Mouse (Mus musculus) hindbrain, embryonic 15.5 days (tissue): ENCODE measurements at regions not wholly inside any gene's neighbourhood (a gene's known extent, or its start where the extent isn't known, plus 50 kb on each side); places are given as distances from the start of the nearest gene placed in this dataset.
A peak's percentile ranks its signal among the peaks of the same experiment; 100 is the strongest.

Experiments used
- ATAC-seq: fragments of 200-750 bp; cut with Nextera tagmentation; 2 replicates; pipeline ENCODE4 v1.8.0; 2017; ENCODE audit warnings: low read depth, moderate number of reproducible peaks, moderate TSS enrichment; ENCODE audit not compliant: low FRiP score
- H3K27ac ChIP-seq: fragments of 300-500 bp; sonication (generic); replicated peaks from 2 replicates; pipeline ENCODE4 v1.5.1; 2015; ENCODE audit warnings: mild to moderate bottlenecking, inconsistent platforms
- H3K27me3 ChIP-seq: fragments of 300-500 bp; sonication (generic); 2 replicates; pipeline ENCODE4 v1.6.1; 2015; ENCODE audit warnings: control low read depth, inconsistent platforms
- H3K36me3 ChIP-seq: fragments of 300-500 bp; sonication (generic); 2 replicates; pipeline ENCODE4 v1.6.1; 2015; ENCODE audit warnings: control low read depth, inconsistent platforms
- H3K4me1 ChIP-seq: fragments of 300-500 bp; sonication (generic); replicated peaks from 2 replicates; pipeline ENCODE4 v1.6.1; 2015; ENCODE audit warnings: control low read depth, inconsistent platforms
- H3K4me2 ChIP-seq: fragments of 300-500 bp; sonication (generic); 2 replicates; pipeline ENCODE4 v1.6.1; 2015; ENCODE audit warnings: moderate library complexity, mild to moderate bottlenecking, inconsistent platforms
- H3K4me3 ChIP-seq: fragments of 300-500 bp; sonication (generic); 2 replicates; pipeline ENCODE4 v1.5.1; 2015; ENCODE audit warnings: mild to moderate bottlenecking, inconsistent platforms
- H3K9ac ChIP-seq: fragments of 300-500 bp; sonication (generic); 2 replicates; pipeline ENCODE4 v1.6.1; 2015; ENCODE audit warnings: inconsistent platforms
- H3K9me3 ChIP-seq: fragments of 300-500 bp; sonication (generic); 2 replicates; pipeline ENCODE4 v1.6.1; 2016; ENCODE audit warnings: control low read depth, inconsistent platforms
- WGBS: fragments of 180-500 bp; shearing (Covaris S2); methylation state at CpG from one replicate; pipeline ENCODE4 v1.1.7; 2015; 5-methylcytosine and 5-hydroxymethylcytosine counted together

DNA sequence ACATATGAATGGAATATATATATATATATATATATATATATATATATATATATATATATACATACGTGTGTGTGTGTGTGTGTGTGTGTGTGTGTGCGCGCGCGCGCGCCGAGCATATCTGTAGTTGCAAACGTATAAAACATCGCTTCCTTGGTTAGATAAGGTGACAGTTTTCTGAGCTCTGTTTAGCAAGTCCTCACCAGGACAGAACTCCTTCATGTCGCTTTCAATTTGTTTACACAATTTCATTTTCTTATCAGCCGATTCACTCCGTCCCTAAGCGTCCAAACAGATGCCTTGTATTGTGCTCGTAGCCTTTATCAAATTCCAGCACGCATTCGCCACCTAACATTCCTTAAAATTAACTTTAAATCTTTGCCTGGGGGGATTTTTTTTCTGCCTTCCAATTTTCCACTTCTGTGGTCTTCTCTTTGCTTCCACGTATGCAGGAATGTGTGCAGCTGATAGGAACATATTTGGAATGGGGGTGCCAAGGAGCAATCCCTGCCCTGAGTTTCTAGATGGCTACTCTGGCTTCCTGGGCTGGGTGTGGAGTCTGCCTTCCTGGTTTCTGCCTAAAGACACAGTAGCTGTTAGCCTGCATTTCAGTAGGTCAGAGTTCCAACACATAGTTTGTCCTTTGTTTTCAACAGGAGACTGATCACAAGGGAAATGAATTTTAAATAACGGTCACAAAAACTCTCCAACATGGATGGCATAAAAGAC is 575.7 kb downstream of the Robo2 start:
- Histone ChIP-seq H3K9me3 (no peaks in the 10 kb centered on the region), H3K9ac (no peak overlapping the region), H3K27me3 (no peaks in the 10 kb centered on the region), H3K27ac (no peak overlapping the region), H3K4me3 (no peak overlapping the region), H3K36me3 (no peaks in the 10 kb centered on the region), H3K4me2 (no peak overlapping the region), H3K4me1 (no peaks in the 10 kb centered on the region)
- 84% methylated on average over 19 of the region's 19 CpGs for WGBS
- ATAC-seq: no peak

DNA sequence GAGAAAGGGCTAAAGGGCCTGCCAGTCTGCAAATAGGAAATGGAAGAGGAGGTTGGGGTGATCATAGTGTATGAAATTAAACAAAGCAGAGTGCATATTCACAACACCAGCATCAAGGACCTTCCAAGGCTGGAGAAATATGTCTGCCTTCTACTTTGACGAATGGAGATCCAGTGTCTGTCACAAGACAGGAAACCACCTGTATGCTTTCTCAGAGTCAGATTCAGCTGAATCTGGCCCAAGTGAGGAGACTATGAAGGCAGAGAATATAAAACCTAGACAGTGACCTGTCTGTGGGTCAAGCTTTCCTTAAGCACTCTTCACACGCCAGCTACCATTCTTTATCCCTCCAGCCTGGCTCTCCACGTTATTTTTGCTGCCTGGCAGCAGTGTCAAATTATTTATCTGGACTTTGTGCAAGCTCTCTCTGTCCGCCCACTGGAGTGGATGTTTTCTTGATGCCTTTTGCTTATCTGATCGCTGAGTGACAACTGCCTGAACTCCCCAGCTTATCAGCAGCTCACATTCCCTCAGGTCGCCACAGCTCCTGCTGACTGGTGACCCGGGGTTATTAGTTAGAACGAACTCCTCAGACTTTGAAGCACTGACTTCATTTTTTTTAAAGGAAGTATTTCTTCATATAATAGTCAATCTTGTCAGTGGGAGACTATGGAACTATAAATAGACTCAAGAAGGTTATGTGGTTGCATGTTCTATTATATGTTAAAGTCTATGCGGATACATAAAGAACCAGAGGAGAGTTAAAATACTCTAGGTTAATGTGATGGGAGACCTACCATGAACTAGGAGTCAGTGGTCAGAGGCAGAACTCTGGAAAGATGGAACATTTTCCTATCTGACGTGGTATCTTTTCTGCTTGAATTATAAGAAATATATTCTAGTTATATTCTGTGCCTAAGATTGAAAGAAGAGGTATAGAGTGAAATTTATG is 590.0 kb downstream of the Robo2 start:
- WGBS: 76% methylated on average over 10 of the region's 10 CpGs
- Histone ChIP-seq H3K4me1 (no peaks in the 10 kb centered on the region), H3K36me3 (no peaks in the 10 kb centered on the region), H3K27me3 (no peaks in the 10 kb centered on the region), H3K9ac (no peak overlapping the region), H3K9me3 (no peaks in the 10 kb centered on the region), H3K4me3 (no peak overlapping the region), H3K4me2 (no peak overlapping the region), H3K27ac (no peak overlapping the region)
- ATAC-seq: no peak

DNA sequence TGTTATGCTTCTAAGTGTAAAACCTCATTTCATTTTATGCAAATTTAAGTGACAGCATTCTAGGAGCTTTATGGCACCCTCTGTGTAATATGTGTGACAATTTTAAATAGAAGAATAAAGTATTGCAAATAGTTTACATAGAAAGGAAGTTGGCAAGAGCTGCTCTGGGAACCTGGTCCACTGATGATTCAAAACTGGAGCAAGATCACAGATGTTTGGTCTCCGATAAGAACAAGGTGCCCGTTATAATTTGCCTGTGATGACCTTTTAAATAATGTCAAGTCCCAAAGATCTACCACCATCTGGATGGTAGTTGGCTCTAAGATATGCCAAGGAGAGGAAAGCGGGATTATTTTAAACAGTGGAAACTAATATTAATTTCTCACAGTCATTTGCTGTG is 607.1 kb downstream of the Robo2 start:
- WGBS: 73% methylated on average over 3 of the region's 3 CpGs
- Histone ChIP-seq H3K36me3 (no peaks in the 10 kb centered on the region), H3K9me3 (no peaks in the 10 kb centered on the region), H3K4me3 (no peak overlapping the region), H3K4me1 (no peaks in the 10 kb centered on the region), H3K27me3 (no peaks in the 10 kb centered on the region), H3K4me2 (no peak overlapping the region), H3K9ac (no peak overlapping the region), H3K27ac (no peak overlapping the region)
- ATAC-seq: no peak

DNA sequence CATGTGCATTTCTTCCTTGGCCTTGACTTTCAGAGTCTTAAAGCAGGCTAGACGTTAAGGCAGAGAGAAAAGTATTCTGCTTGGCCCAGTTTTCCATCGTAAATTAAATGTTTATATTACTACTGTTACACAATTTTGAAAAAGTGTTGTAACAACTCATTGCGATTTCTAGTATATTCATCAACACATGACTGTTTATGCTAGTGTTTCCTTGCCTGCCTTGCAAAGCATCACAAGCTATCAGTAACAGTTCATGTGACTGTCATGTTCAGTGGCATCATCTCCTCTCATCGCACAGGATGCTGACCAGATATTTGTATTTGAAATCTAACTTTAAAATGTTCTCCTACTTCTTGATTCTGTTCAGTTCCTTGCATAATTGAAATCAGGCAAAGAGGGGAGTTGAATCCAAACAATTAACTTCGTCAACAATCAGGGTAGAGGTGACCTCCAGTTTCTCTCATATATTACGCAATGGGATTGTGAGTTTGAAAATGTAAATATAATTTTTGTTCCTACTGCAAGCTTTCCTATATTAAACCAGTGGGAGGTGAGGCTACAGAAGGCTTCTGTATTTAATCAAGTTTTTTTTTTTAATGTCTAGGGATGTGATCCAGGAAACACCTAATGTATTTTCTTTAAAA is 615.0 kb downstream of the Robo2 start:
- Histone ChIP-seq H3K27ac (no peak overlapping the region), H3K4me1 (no peaks in the 10 kb centered on the region), H3K4me2 (no peak overlapping the region), H3K4me3 (no peak overlapping the region), H3K27me3 (no peaks in the 10 kb centered on the region), H3K36me3 (no peaks in the 10 kb centered on the region), H3K9me3 (no peaks in the 10 kb centered on the region), H3K9ac (no peak overlapping the region)
- 93% methylated on average over 6 of the region's 6 CpGs for WGBS
- no peak for ATAC-seq

DNA sequence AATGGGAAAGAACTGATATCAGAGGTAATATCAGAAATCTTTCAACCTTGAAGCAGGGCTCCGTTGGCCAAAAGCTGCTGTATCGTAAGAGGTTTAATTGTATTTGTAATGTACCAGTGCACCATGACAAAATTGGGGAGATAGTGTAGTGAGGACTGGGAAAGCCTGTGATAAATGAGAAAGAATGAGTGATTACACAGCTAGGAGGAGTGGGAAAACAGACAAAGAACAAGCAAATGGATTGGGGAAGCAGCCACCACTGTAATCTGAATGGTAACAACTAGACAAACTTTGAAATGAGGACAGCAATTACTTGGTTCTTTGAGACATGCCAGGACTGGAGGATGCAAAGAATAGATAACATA is 626.6 kb downstream of the Robo2 start:
- no peaks in the 10 kb centered on the region for H3K9me3 ChIP-seq
- peak overlapping the region; percentile 35 for H3K4me2 ChIP-seq
- H3K27me3 ChIP-seq: no peaks in the 10 kb centered on the region
- no peak overlapping the region for H3K4me3 ChIP-seq
- no peaks in the 10 kb centered on the region; the same call in 1 of the 2 replicates for H3K4me1 ChIP-seq
- H3K9ac ChIP-seq: no peak overlapping the region
- peak overlapping the region; percentile 55 for H3K27ac ChIP-seq
- peak; percentile 66 for ATAC-seq
- H3K36me3 ChIP-seq: no peaks in the 10 kb centered on the region
- WGBS: 48% methylated on average over 2 of the region's 2 CpGs

GRCm38 (mm10) chr16:73784296-73785073 is 627.1 kb downstream of the Robo2 start:
- H3K4me2 ChIP-seq: peak overlapping the region; percentile 35
- H3K4me1 ChIP-seq: no peaks in the 10 kb centered on the region; the same call in 1 of the 2 replicates
- no peaks in the 10 kb centered on the region for H3K9me3 ChIP-seq
- 61% methylated on average over 10 of the region's 10 CpGs for WGBS
- ATAC-seq: peak; percentile 82
- H3K27ac ChIP-seq: peak overlapping the region; percentile 55
- no peak overlapping the region for H3K9ac ChIP-seq
- H3K36me3 ChIP-seq: no peaks in the 10 kb centered on the region
- no peak overlapping the region for H3K4me3 ChIP-seq
- H3K27me3 ChIP-seq: no peaks in the 10 kb centered on the region

- 93% methylated on average over 5 of the region's 5 CpGs for WGBS
- no peaks in the 10 kb centered on the region for H3K9me3 ChIP-seq
These were observed 639.2 kb downstream of the Robo2 start for GRCm38 (mm10) chr16:73772454-73772853.

DNA sequence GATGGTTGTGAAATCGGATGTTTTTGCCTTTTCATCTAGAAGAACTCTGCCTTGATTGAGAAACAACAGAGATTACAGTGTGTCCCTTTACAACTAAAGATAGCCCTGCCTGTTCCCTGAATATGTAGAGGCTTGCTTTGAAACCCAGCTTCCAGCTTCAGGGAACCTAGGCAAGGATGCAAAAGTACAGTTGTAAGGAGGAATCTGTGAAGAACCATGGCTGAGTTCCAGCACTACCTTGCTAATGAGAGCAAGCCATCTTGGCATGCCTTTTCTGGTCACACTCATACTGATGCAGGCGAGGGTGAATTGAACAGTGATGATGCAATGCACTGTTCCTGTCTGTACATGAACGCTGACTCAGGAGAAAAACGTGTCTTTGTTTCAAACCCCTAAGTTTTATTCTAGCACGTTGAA is 641.2 kb downstream of the Robo2 start:
- Histone ChIP-seq H3K4me3 (no peak overlapping the region), H3K9ac (no peak overlapping the region), H3K4me1 (no peaks in the 10 kb centered on the region), H3K27ac (no peak overlapping the region), H3K9me3 (no peaks in the 10 kb centered on the region), H3K4me2 (no peak overlapping the region), H3K27me3 (no peaks in the 10 kb centered on the region), H3K36me3 (no peaks in the 10 kb centered on the region)
- ATAC-seq: no peak
- 65% methylated on average over 5 of the region's 5 CpGs for WGBS

More at GRCm38 (mm10) chr16:73772454-73772853, 639.2 kb downstream of the Robo2 start:
- Histone ChIP-seq H3K4me1 (no peaks in the 10 kb centered on the region), H3K9ac (no peak overlapping the region), H3K36me3 (no peaks in the 10 kb centered on the region), H3K4me2 (no peak overlapping the region), H3K4me3 (no peak overlapping the region), H3K27me3 (no peaks in the 10 kb centered on the region), H3K27ac (no peak overlapping the region)
- ATAC-seq: no peak

DNA sequence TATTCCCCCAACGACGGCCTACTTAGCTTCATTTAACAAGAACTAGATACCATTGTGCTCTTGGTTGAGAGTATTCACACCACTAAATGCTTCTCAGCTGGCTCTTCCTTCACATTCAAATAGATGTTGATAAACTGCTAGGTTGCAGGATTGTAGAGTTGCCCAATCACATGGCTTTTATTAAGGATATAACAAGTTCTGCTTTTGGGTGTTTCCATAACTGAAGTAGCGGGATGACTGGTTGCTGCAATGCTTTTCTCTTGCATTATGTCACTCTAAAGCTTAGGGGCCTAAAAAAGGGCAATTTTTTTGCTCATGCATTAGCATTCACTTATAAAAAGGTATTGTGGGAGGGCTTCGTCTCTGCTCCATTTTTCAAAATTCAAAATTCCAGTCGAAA is 641.9 kb downstream of the Robo2 start:
- Histone ChIP-seq H3K9ac (no peak overlapping the region), H3K4me1 (no peaks in the 10 kb centered on the region), H3K36me3 (no peaks in the 10 kb centered on the region), H3K27me3 (no peaks in the 10 kb centered on the region), H3K4me2 (no peak overlapping the region), H3K9me3 (no peaks in the 10 kb centered on the region), H3K27ac (no peak overlapping the region), H3K4me3 (no peak overlapping the region)
- WGBS: 84% methylated on average over 5 of the region's 5 CpGs
- ATAC-seq: no peak

DNA sequence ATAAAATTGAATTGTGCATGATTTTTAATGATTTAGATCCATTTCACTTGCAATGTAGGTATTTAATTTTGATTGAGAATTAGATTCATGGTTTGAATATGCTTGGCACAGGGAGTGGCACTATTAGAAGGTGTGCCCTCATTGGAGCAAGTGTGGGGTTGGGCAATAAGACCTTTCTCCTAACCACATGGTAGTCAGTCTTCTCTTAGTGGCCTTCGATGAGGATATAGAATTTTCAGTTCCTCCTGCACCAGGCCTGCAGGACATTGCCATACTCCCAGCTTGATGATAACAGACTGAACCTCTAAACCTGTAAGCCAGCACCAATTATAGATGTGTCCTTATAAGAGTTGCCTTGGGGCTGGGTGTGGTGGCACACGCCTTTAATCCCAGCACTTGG is 642.9 kb downstream of the Robo2 start:
- H3K4me1 ChIP-seq: no peaks in the 10 kb centered on the region

DNA sequence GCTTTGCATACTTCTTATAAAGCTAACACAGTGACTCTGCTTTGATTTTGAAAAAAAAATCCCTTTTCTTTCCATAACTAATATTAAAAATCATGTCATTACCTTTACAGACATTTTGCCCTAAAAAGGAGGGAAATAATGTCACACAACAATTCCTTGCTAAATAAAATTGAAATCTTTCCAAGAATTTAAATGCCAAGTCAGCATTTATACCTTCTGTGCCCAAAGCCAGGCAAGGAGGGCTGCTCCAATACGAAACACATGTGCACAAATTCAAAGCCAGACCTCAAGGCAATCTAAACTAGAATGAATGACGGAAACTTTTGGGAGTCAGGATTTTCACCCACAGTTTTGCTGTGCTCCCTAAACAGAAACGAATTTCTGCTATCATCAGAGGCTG is 646.4 kb downstream of the Robo2 start:
- ATAC-seq: no peak
- no peak overlapping the region for H3K27ac ChIP-seq
- WGBS: 89% methylated on average over 3 of the region's 3 CpGs

More for the DNA sequence above, 642.9 kb downstream of the Robo2 start:
- no peak overlapping the region for H3K9ac ChIP-seq
- no peaks in the 10 kb centered on the region for H3K9me3 ChIP-seq
- no peak for ATAC-seq
- H3K36me3 ChIP-seq: no peaks in the 10 kb centered on the region
- no peak overlapping the region for H3K4me3 ChIP-seq
- H3K27me3 ChIP-seq: no peaks in the 10 kb centered on the region
- 95% methylated on average over 2 of the region's 2 CpGs for WGBS
- H3K27ac ChIP-seq: no peak overlapping the region
- H3K4me2 ChIP-seq: no peak overlapping the region

More for the DNA sequence above, 646.4 kb downstream of the Robo2 start:
- no peak overlapping the region for H3K9ac ChIP-seq
- H3K27me3 ChIP-seq: no peaks in the 10 kb centered on the region
- no peak overlapping the region for H3K4me2 ChIP-seq
- no peak overlapping the region for H3K4me3 ChIP-seq
- no peaks in the 10 kb centered on the region for H3K9me3 ChIP-seq
- H3K36me3 ChIP-seq: no peaks in the 10 kb centered on the region
- no peaks in the 10 kb centered on the region for H3K4me1 ChIP-seq
